Mouse (Mus musculus) cerebral cortex, adult 2 months (tissue): Measurements from ENCODE around the gene Lactb.

Experiments
- WGBS: fragments of 180-500 bp; shearing (Covaris S2); methylation state at CpG from one replicate; pipeline ENCODE4 v1.1.7; 2018; 5-methylcytosine and 5-hydroxymethylcytosine counted together

Lactb gene

GRCm38 (mm10) chr9:66980458-66980857 lies 5.2 kb upstream of the Lactb start:
- WGBS, result 6% methylated on average over 5 of the region's 5 CpGs

GRCm38 (mm10) chr9:66978468-66978867 lies 3.2 kb upstream of the Lactb start:
- WGBS, result 78% methylated on average over 1 of the region's 1 CpGs

DNA sequence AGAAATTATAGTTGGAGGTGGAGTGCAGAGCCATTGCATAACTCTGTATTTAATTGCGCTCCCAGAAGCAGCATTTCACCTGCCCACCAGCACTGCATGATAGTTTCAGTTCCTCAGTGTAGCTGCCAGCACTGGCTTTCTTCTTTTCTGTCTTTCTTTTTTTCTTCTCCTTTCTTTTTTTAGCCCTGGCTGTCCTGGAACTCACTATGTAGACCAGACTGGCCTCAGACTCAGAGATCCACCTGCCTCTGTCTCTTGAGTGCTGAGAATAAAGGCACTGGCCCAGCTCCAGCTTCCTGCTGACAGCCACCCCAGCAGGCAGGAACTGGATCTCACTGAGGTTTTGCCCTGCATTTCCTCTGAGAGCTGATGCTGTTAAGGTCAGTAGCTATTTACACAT lies 2.7 kb upstream of the Lactb start:
- WGBS, result 48% methylated on average over 1 of the region's 1 CpGs

- WGBS, result 42% methylated on average over 5 of the region's 5 CpGs
Observed at GRCm38 (mm10) chr9:66977121-66977520, 1.8 kb upstream of the Lactb start.

GRCm38 (mm10) chr9:66974721-66975225 lies 511 bp downstream of the Lactb start:
- WGBS, result under 1% methylated on average over 41 of the region's 41 CpGs

- 85% methylated on average over 8 of the region's 8 CpGs for whole genome bisulfite sequencing
Observed at GRCm38 (mm10) chr9:66971116-66971515, 4.2 kb downstream of the Lactb start.

DNA sequence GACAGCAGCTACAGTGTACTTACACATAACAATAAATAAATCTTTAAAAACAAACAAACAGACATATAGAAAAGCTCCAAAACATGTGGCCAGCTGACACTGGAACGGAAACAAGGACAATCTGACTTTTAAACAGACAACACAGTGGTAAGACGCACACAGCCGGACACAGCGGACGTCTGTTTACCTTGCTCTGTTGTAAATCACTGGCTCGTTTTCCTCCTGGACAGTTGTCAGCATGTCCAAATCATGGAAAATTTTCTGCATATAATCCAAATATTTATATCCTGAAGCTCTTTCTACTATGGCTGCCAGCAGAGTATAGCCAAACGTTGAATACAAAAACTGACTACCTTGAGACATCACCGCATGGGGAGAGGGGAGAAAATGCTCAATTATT lies 7.8 kb downstream of the Lactb start:
- 83% methylated on average over 8 of the region's 8 CpGs for WGBS

GRCm38 (mm10) chr9:66961478-66961877 lies 13.8 kb downstream of the Lactb start:
- 55% methylated on average over 3 of the region's 3 CpGs for WGBS

DNA sequence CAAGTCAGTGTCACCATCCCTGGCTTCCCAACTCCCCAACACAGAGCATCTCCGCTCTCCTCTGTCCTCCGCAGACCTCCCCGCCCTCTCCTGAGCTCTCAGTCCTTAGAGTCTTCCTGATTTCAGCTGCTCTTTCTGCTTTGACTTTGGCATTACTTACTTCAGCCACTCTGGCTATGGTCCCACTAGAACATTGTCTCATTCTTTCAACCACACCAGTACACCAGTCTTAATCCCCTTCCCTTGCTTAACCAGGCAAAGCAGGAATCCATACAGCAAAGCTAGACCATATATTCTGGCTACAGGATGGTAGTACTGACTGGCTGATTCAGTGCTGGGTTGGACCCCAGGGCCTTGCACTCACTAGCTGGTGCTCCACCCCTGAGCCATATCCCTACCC lies 17.8 kb downstream of the Lactb start:
- WGBS, result 98% methylated on average over 3 of the region's 3 CpGs

- 63% methylated on average over 2 of the region's 2 CpGs for WGBS
Observed at GRCm38 (mm10) chr9:66952886-66953285, 22.4 kb downstream of the Lactb start.

DNA sequence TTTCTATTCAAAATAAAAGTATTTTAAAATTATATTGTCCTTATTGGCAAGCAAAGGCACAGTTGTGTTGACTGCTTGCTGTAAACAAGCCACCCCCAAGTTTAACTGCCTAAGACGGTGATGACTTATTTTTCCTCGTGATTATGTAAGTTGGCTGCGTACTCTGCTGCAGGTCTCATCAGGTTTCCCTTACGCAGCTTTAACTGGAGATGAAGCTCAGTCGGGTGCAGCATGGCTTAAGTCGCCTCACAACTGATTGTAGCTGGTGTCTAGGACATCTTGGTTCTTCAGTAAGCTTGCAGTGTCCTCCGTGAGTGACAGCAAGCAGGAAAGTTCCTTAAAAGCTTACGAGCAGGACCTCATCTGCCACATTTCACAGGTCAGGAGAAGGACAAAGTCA lies 23.0 kb downstream of the Lactb start:
- 76% methylated on average over 8 of the region's 8 CpGs for WGBS

- WGBS, result 95% methylated on average over 2 of the region's 2 CpGs
Observed at GRCm38 (mm10) chr9:66948536-66948935, 26.7 kb downstream of the Lactb start.

GRCm38 (mm10) chr9:66945647-66946641 lies 29.3 kb downstream of the Lactb start, which contains the start of gene Rps27l:
Gene Rps27l, plus strand, starts transcription at chr9:66946086.
- under 1% methylated on average over 77 of the region's 77 CpGs for WGBS

DNA sequence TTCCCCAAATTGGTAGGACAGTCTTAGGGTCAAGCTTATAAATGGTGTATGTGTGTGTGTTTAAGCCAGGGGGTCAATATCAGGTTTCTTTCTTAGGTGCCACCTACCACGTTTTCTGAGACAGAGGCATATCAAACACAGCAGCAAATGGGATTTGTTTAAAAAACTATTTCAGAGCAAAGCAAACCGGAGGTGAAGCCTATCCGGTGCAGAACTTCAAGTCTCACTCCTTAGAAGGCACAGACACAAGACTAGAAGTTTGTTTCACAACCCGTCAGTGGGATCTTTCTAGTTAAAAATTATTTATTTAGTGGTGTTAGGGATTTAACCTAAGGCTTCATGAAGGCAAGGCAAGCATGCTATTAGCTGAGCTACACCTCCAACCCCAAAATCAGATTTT lies 30.1 kb downstream of the Lactb start:
- 15% methylated on average over 4 of the region's 4 CpGs for WGBS

DNA sequence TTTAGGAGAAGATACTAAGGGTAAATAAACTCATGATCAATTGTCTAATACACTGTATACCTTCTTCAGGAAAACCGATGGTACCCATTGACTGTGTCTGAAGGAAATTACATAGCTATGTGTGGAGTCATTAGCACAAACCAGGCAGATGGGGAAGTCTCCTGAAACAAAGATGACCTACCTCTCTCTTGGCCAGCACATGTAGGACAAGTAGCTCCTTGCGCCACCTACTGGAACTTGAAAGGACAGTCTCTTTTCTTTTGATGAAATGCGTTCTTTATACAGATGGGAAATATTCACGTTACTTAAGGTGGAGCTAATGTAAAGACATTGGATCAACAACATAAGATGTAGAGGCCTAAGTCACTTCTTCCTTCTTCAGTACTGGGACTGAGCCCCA lies 36.4 kb downstream of the Lactb start:
- WGBS, result 7% methylated on average over 4 of the region's 4 CpGs

GRCm38 (mm10) chr9:66937507-66937906 lies 37.8 kb downstream of the Lactb start:
- 54% methylated on average over 8 of the region's 8 CpGs for WGBS

DNA sequence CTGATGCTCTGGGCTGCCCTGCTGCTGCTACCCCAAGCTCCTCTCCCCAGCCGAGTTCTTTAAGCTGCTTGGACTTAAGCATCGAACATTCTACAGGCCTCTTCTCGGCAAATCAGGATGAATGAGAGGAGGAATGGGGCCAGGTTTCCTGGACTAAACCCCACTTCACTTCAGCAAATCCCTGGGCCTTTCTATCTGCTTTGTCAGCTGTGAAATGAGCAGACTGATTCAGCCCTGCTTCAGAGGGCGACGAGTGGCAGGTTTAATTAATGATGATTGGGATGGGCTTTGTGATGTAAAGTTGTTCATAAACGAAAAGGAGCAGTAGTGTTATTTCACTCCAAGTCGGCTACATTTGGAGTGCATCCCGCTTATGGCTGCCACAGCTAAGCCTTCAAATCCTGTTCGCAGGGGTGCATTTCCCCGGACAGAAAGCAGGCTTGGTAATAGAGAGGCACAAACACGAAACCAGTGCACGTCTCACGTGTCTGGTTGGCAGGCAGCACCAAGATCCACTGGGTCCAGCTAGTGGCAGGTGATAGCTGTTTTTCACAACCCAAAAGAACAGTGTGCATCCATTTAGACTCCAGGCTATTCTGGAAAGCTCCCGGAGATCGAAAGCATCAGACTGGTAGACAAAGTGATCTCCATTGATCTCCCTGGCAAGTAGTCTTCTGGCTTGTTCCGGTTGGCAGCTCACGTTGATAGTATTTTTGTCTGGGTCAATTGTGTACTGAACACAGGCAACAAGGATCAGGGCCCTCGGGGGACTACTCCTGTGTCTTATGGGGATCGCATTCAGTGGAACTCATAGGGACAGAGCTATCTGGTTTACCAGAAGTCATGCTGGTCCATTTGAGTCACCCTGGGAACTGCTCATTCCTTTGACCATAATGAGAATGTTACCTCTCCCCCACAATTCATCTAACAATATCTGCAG lies 41.1 kb downstream of the Lactb start:
- 69% methylated on average over 19 of the region's 19 CpGs for WGBS

GRCm38 (mm10) chr9:66930351-66930750 lies 44.9 kb downstream of the Lactb start:
- 89% methylated on average over 7 of the region's 7 CpGs for WGBS

- 75% methylated on average over 8 of the region's 8 CpGs for WGBS
Observed at GRCm38 (mm10) chr9:66927696-66928402, 47.4 kb downstream of the Lactb start.

DNA sequence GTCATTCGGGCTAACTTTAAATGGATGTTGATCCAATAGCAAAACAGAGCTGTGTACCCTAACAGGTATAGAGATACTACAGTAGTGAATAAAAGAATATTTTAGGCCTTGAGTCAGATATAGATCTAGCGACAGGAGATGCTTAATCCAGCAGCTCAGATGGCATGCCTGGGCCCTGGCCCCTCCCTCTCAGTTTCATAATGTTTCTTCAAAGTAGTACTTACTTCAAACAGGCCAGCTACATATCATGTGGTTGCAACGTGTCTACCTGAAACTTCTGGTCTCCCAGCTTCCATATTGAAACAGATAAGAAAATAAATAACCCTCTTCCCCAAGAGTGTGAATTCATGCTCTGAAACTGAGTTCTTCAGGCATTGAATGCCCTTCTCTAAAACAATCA lies 49.4 kb downstream of the Lactb start:
- 95% methylated on average over 3 of the region's 3 CpGs for whole genome bisulfite sequencing

DNA sequence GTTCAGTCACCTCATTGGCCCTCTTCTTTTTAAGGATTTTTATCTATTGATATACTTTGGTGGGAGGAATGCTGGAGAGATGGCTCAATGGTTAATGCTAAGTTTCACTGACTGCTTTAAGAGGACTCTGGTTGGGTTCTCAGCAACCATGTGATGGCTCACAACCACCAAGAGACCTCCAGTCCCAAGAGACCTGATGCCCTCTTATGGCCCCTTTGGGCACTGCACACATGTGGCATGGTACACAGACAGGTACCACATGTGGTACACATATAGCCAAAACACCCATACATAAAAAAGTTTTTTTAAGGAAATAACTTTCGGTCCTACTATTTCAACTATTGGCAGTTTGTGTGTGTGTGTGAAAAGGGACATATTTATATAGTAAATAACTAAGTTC lies 53.2 kb downstream of the Lactb start:
- 94% methylated on average over 1 of the region's 1 CpGs for WGBS
